Mouse (Mus musculus) cortical plate, adult 2 months (tissue): Measurements from ENCODE around the gene Krt23. TPM values are rescaled to one million over a fixed set of nuclear protein-coding genes. Genes with fewer than 3 reads are reported as not detected.

ENCODE experiments used
- H3K27ac ChIP-seq: fragments of 200-500 bp; 2 replicates; pipeline ENCODE4 v1.5.1; 2012; ENCODE audit warnings: low read length, control low read depth, inconsistent platforms; ENCODE audit not compliant: insufficient read depth
- H3K4me1 ChIP-seq: fragments of 200-500 bp; 2 replicates; pipeline ENCODE4 v1.6.1; 2011; ENCODE audit warnings: low read length; ENCODE audit not compliant: control insufficient read depth, insufficient read depth
- H3K4me3 ChIP-seq: fragments of 200-500 bp; 2 replicates; pipeline ENCODE4 v1.5.1; 2011; ENCODE audit warnings: mild to moderate bottlenecking, low read length, control low read depth; ENCODE audit not compliant: insufficient read depth
- CTCF ChIP-seq: fragments of 200-500 bp; IDR thresholded peaks from 2 replicates; pipeline ENCODE4 v1.5.1; 2011; ENCODE audit warnings: mild to moderate bottlenecking, control low read depth, low read length; ENCODE audit not compliant: insufficient read depth; ENCODE audit errors: extremely low read depth
- POLR2A ChIP-seq: fragments of 200-500 bp; IDR thresholded peaks from 2 replicates; pipeline ENCODE4 v1.6.1; 2011; ENCODE audit warnings: mild to moderate bottlenecking, low read length, control low read depth; ENCODE audit not compliant: insufficient read depth; ENCODE audit errors: extremely low read depth
- polyA plus RNA-seq: library from polyadenylated mRNA; depleted of rRNA; stranded (reverse); fragments of >200 nt; gene quantifications from 2 replicates; pipeline ENCODE4 v1.2.3, GENCODE M21; 2012

Krt23 gene
- polyA plus RNA-seq, 1 experiment: not detected

- Histone ChIP-seq H3K4me3 (no peak overlapping the region), H3K4me1 (peaks cover 4% of the 10 kb centered on the region; the same call in 1 of the 2 replicates), H3K27ac (no peak overlapping the region)
- peak; percentile 95 for TF ChIP-seq CTCF
- no peak for TF ChIP-seq POLR2A
Observed at GRCm38 (mm10) chr11:99463155-99463554, 29.8 kb downstream of the Krt23 start.

GRCm38 (mm10) chr11:99461736-99462135, 31.2 kb downstream of the Krt23 start:
- H3K4me3 ChIP-seq: no peak overlapping the region
- peaks cover 4% of the 10 kb centered on the region; the same call in 1 of the 2 replicates for H3K4me1 ChIP-seq
- no peak for TF ChIP-seq POLR2A
- TF ChIP-seq CTCF: no peak
- no peak overlapping the region for H3K27ac ChIP-seq

- no peak overlapping the region for H3K4me3 ChIP-seq
- H3K4me1 ChIP-seq: no peaks in the 10 kb centered on the region
- H3K27ac ChIP-seq: no peak overlapping the region
- TF ChIP-seq CTCF (no peak), POLR2A (no peak)
Observed at GRCm38 (mm10) chr11:99458887-99459286, 34.0 kb downstream of the Krt23 start.

GRCm38 (mm10) chr11:99454759-99455158, 38.2 kb downstream of the Krt23 start:
- no peak overlapping the region for H3K27ac ChIP-seq
- no peaks in the 10 kb centered on the region for H3K4me1 ChIP-seq
- H3K4me3 ChIP-seq: no peak overlapping the region
- TF ChIP-seq CTCF (no peak), POLR2A (no peak)

GRCm38 (mm10) chr11:99454044-99454443, 38.9 kb downstream of the Krt23 start:
- Histone ChIP-seq H3K27ac (no peak overlapping the region), H3K4me3 (no peak overlapping the region), H3K4me1 (no peaks in the 10 kb centered on the region)
- TF ChIP-seq CTCF (no peak), POLR2A (no peak)

GRCm38 (mm10) chr11:99448769-99449168, 44.2 kb downstream of the Krt23 start:
- no peak overlapping the region for H3K27ac ChIP-seq
- no peak overlapping the region for H3K4me3 ChIP-seq
- no peak for TF ChIP-seq POLR2A
- H3K4me1 ChIP-seq: no peaks in the 10 kb centered on the region

GRCm38 (mm10) chr11:99441220-99441619, 51.7 kb downstream of the Krt23 start:
- TF ChIP-seq POLR2A (no peak), CTCF (no peak)
- Histone ChIP-seq H3K4me1 (no peaks in the 10 kb centered on the region), H3K4me3 (no peak overlapping the region), H3K27ac (no peak overlapping the region)

- no peak overlapping the region for H3K4me3 ChIP-seq
- H3K27ac ChIP-seq: no peak overlapping the region
- no peaks in the 10 kb centered on the region for H3K4me1 ChIP-seq
- TF ChIP-seq CTCF: no peak
- no peak for TF ChIP-seq POLR2A
Observed at GRCm38 (mm10) chr11:99439465-99439864, 53.5 kb downstream of the Krt23 start.

GRCm38 (mm10) chr11:99437972-99438371, 55.0 kb downstream of the Krt23 start, which contains the start of gene Krt20:
TSS of gene Krt20 (minus strand) at chr11:99438150.
- no peak within 1 kb of the TSS for H3K4me3 ChIP-seq
- no peak within 1 kb of the TSS for H3K27ac ChIP-seq
- H3K4me1 ChIP-seq: no peaks in the 10 kb centered on the region
- no peak for TF ChIP-seq CTCF
- no peak for TF ChIP-seq POLR2A

GRCm38 (mm10) chr11:99436625-99437024, 56.3 kb downstream of the Krt23 start:
- Histone ChIP-seq H3K4me3 (no peak overlapping the region), H3K4me1 (no peaks in the 10 kb centered on the region), H3K27ac (no peak overlapping the region)
- no peak for TF ChIP-seq POLR2A
- TF ChIP-seq CTCF: no peak
